Mouse (Mus musculus) CH12.LX (cell line): ENCODE results near the gene Tmem199.

ENCODE experiments used
- NELFE ChIP-seq: IDR thresholded peaks from 2 replicates; pipeline ENCODE4 v1.6.1; 2011; ENCODE audit warnings: low read depth, low read length, improper control_type of control experiment
- SMC3 ChIP-seq: IDR thresholded peaks from 2 replicates; pipeline ENCODE4 v1.6.1; 2011; ENCODE audit warnings: low read depth, low read length, improper control_type of control experiment

DNA sequence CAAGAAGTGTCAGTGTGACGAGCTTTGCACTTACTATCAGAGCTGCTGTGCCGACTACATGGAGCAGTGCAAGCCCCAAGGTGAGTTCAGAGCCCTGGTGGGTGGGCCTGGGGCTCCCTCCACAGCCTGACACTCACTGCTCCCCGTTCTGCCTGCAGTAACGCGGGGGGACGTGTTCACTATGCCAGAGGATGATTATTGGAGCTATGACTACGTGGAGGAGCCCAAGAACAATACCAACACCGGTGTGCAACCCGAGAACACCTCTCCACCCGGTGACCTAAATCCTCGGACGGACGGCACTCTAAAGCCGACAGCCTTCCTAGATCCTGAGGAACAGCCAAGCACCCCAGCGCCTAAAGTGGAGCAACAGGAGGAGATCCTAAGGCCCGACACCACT is 12.4 kb downstream of the Tmem199 start:
- TF ChIP-seq SMC3 (no peak), NELFE (no peak)
